ENCODE assay signal across 11 mouse cellular contexts in genomic region chr11:90517750-90518149, GRCm38 (mm10).
"Had no signal": no experiment of that assay in that cellular context is flagged by ENCODE, and none has a peak within 500 bp of the region (broad histone marks: within the 10 kb centered on the region; RNA-seq: fewer than 3 reads in every experiment).

No protein-coding gene starts in this region.

- H3K27me3 ChIP-seq: limb, embryonic 12.5 days; liver, embryonic 13.5 days; midbrain, embryonic 13.5 days had no signal

- H3K4me2 ChIP-seq: limb, embryonic 12.5 days; liver, embryonic 13.5 days; midbrain, embryonic 13.5 days had no signal

- H3K27ac ChIP-seq: kidney, postnatal 0 days; layer of hippocampus, adult 2 months; limb, embryonic 12.5 days; liver, embryonic 13.5 days; midbrain, embryonic 13.5 days had no signal

- DNase-seq: kidney, postnatal 36 days; liver; liver, embryonic 13.5 days; liver, postnatal 0 days; lung, postnatal 36 days; right cerebral cortex, postnatal 14 days; thymus, postnatal 36 days had no signal

- H3K9me3 ChIP-seq: limb, embryonic 12.5 days; liver, embryonic 13.5 days; midbrain, embryonic 13.5 days had no signal

- H3K4me3 ChIP-seq: layer of hippocampus, adult 2 months; limb, embryonic 12.5 days; liver, embryonic 13.5 days; midbrain, embryonic 13.5 days had no signal

- H3K9ac ChIP-seq: limb, embryonic 12.5 days; liver, embryonic 13.5 days; liver, postnatal 0 days; midbrain, embryonic 13.5 days had no signal

- ATAC-seq: liver, postnatal 0 days; midbrain, embryonic 13.5 days had no signal

- H3K4me1 ChIP-seq: limb, embryonic 12.5 days; liver, embryonic 13.5 days had no signal
